Mouse (Mus musculus) R1 (cell line): ENCODE results near the gene Rhoj.

Experiments used
- DNase-seq: peaks from one replicate; pipeline ENCODE4 v3.0.0-alpha.2; 2018; ENCODE audit warnings: low read depth, low spot score

Gene Rhoj

DNA sequence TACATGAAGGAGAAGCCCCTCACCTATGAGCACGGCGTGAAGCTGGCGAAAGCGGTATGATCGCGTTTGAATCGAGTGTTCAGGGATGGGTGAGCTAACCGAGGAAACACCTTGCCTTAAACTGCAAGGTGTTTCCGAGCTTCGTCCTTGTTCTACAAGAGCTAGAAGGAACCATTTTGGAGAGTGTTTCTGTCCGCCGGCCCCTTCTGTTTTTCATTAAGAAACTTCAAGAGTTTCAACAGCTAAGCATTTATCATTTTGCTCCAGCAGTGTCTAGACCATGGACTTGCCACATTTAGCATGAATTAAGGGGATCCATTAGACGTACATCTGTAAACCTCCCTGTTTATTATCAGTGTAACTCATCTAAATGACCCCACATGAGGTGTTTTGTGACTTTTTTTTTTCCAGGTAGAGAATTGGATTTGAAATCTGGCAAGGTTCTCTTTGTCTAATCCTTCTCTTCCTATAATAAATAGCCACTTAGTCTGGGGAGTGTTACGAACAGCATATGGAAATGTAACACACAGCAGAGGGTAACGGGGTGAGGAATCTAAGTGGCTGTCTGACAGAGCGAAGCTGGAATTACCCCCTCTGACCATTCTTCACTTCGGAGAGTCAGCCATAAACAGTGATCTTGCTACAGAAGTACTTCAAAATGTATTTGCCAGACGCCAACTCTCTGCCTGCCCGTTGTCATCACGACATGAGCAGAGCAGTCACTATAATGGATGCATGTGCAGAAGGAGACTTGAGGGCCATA lies 86.1 kb downstream of the Rhoj start:
- DNase-seq, result no peak

DNA sequence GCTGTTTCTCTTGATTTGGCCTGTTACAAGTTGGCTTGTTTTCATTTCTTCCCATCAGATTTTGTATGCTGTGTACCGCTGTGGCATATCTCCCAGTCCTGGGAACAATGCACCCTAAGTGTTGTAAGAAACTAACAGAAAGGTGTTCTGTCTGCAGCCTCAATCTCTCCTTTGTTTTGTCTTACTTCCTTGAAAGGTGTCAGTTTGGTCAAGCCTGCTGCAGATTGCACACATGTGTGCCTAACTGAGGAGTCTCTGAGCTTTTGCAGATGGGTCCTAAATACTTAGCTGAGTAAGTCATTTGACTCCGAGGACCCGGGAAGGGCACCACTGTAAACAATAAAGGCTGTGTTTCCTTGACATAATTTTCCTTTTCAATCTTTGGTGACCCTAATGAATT lies 88.5 kb downstream of the Rhoj start:
- DNase-seq, result no peak

DNA sequence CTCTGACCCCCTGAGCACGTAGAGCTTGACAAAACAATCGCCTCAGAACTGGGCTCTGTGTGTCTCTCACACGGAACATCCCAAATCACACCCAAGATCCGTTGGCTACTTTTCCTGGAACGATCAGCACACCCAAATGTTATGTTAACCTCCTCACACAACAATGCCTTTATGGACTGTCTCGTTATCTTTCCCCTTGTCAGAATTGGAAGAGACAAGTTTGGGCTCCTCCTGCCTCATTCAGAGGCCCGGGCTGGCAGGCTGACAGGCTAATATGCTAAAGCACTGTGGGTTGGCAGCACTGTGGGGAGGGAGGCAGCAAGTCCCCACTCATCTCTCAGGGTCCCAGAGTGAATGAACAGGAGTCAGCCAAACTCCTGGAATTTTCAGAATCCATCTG lies 89.0 kb downstream of the Rhoj start:
- no peak for DNase-seq

DNA sequence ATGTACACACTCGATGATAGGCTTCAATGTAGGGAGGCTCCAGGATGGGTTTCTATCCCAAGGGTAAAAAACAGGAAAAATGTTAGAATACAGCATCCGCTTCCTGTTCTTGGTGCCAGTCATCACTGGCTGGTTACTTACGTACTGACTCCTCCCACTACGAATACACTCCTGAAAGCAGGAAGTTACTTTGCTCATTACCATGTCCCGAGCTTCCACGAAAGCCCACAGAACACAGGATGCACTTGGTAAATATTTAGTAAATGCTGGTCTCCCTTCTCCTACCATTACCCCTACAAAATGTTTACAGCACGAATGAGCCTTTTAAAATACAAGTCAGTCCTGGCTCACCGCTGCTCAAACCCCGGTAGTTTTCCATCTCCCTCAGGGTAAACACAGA lies 104.8 kb downstream of the Rhoj start:
- DNase-seq, result peak; percentile 34

DNA sequence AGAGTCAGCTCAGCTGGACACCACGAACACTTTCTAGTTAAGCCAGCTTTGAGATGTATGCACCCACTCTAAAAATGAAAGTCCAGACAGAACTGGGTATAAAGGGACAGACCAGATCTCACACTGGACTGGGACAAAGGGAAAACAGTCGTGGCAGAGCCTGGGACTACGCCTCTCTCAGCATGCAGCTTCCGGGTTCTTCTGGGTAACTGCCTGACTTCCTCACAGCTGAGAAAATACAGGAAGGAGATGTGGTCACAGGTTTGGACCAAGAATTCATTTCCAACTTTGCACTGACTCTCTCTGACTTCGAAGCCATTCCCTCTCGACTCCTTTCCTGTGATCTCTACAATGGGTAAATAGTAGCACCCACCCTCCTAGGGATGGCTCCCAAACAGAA lies 106.9 kb downstream of the Rhoj start:
- DNase-seq, result peak; percentile 38

DNA sequence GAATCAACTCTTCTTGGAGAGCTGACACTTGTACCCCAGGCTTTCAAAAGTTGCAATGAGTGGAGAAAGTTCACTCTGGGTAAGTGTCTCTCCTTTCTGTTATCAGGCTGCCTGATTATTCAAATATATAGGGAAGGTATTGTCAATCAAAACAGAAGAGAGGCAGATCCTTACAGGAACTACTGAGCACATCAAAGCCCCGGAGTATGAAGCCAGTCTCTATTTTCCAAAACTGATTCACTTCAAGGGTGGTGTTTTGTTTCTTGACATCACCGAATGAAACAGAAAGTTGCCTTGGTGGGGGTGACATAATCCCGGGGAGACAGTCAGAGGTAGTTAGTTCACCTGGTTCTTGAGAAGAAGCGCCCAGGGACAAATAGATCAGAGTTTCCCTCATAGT lies 108.6 kb downstream of the Rhoj start, which contains the start of gene Gphb5:
Gphb5 (minus strand) TSS at position 101 of the 400 bp plus-strand sequence.
- DNase-seq, result no peak

DNA sequence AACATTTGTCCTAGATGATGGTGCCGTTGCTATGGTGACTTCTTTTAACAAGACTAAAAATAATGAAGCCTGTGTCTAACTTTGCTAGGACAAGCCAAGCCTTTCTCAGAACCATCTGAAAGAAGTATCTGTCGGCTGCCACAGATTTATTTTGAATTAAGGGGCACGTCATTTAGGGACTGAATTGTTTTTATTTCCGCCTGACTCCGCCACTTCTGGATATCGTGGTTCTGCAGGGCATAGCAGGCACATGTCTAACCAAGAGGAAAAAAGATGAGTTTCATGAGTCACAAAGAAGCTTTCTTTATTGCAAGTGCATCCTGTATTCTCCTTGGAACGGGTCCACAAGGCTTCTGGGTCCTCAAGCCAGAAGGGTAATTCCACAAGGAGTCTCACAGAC lies 116.2 kb downstream of the Rhoj start:
- no peak for DNase-seq

DNA sequence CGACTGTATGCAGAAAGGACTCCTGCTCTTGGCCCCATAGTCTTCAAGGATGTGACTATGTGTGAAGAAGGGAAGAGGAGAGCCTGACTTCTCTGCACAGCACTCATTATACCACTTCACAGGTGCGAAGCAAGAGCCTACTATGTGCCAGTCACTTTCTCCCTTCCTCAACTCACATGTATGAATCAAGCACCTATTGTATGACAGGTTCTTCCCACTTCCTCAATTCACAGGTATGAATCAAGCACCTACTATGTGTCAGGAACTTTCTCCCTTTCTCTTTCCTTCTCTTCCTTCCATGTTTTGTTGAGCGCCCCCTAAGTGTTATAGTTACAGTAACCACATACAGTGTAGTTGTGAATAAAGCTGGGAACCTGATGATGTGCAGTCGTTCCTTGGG lies 116.7 kb downstream of the Rhoj start:
- DNase-seq, result no peak

DNA sequence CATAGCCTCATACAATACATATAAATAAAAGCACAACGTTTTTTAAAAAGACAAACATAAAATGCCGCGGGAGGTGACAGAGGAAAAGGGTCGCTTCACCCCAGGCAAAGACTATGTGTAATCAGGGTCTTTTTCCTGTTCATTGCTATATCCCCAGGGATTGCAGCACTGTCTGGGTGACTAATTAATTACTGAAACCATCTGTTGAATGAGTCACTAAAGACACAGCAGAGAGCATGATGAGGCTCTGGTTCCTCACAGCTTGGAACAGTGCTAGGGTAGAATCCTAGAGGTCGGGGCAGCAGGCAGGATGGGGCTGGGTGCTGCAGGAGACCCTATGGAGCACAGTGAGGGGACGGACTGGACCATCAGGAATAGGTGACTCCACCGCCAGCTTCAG lies 117.8 kb downstream of the Rhoj start:
- DNase-seq, result no peak

DNA sequence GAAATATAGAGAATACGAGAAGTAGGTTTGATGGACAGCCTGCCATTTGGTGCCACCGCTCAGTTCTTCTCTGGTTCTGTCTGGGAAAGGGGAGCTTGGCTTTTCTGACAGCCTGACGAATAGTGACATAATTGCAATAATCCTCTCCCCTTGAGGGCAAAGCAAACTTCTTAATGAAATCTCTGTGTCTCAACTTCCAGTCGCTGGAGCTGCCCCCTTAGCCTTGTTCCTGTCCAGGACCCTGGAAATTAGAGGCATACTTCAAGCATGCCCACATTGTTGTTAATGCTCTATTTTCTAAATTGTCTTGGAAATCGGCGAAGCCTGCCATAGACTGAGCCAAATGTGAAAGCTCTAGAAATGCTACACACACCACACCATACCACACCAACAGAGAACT lies 120.6 kb downstream of the Rhoj start:
- no peak for DNase-seq

DNA sequence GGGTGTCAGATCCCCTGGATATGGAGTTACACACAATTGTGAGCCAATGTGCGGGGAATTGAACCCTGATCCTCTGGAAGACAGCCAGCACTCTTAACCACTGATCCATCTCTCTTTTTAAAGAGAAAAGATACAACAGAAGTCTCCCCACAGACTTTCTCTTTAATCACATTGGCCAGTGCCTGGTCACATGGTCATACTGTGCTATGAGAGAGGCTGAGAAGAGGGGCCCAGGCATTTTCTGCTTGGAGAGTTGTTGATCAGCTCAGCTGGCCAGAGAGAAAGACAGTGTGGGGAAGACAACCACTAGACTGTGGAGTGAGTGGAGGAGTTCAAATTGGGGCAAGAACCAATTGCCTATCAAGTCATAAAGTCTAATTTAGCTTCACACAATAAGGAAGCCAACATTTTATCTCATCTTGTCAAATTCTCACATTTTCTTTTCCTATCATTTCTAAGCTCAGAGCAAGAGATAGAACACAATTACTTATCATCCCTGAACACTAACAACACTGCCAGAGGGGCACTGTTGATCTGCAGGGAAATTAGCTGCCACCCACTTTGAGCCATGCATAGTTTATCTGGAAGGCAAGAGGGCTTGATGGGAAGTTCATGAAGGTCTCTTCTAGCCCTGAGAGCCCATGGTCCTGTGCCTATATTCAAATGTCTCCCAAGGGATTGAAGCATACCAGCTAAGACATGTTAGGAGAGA lies 121.7 kb downstream of the Rhoj start:
- DNase-seq, result no peak

DNA sequence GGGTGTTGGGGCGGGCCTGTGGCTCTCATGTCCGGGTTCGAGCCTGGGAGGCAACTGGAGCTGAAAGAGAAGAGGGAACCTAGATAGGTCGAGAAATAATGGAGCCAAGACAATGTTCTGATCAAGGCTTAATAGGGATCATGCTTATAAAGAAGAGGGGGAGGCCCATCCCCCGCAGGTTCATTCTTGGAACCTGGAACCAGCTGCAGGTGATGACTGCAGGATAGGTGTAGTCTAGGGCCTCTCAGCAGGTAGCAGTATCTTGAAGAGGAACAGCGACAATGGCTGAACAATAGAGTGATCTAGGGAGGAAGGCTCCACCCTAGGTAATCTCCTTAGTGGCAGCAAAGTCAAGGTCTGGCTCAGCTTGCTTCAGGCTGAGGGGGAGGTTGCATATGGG lies 124.3 kb downstream of the Rhoj start:
- DNase-seq, result peak; percentile 90

DNA sequence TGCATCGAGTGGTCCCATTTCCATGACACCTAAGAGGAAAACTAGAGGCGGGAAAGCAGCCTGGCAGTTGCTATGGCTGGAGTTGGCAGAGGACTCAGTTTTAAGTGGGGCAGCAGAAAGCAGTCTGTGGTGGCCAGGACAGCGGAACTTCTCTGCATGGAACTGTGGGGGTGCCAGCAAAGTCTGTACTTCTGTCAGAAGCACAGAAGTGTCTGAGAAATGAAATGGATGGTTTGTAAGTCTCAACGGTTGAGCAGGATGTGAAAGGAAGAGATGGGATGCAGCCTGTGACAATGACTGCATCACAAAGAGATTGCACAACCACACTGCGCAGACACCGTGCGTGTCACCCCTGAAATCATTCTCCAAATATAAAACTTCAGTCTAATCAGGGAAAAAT lies 138.1 kb downstream of the Rhoj start:
- no peak for DNase-seq

DNA sequence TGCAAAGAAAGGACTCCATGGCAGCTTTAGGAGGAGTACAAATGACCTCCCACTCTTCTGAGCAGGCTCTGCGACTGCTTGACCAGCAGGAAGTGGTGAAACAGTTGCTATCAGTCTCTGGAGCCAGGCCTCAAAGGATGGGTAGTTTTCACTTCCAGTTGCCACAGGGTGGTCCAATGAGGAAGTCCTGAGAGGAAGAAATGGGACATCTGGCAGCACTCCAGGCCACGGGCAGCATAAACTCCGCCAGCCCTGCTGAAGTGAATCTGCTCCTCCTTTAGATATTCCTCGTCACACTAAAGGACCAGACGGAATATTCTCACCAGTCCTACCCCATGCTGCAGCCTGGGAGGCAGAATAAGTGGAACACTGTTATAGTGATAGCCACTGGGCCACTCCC lies 140.8 kb downstream of the Rhoj start:
- DNase-seq, result no peak

DNA sequence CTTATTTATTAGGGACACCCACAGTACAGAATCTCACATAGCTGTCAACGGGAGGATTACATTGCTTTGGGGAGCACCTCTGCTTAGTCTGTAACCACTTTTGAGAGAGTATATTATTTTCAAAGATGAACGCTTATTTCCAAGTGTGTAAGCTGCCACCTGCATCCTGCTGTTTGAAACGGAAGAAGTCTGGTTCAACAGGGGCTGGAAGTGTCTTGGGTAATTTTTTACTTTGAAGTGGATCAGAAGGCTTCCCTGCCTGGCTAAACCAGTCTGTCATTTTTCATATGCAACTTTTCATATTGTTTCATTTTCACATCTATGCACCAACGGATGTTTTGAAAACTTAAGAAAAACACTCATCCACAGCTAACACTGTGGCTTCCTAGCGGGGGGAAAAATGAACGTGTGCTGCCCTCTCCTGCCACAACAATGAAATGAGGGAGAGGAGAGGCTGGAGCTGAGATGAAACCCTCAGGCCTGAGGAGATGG lies 141.4 kb downstream of the Rhoj start:
- DNase-seq, result no peak

DNA sequence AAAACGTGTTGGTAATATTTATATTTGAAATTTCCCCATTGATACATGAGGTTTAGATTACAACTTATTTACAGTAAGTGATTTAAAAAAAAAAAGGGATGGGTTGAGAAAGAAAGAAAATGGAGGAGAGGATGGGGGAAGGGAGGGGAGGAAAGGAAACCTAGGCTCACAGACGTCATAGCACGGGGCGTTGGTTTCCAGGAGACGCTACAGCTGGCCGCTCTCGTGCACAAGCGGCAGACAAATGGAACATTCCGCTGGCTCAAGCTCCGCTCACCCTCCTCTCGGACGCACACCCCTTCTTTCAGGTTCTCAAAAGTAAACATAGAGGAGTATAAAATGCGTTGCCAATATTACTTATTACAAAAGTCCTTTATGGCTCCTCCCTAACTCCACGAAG lies 141.9 kb downstream of the Rhoj start:
- peak; percentile 37 for DNase-seq

DNA sequence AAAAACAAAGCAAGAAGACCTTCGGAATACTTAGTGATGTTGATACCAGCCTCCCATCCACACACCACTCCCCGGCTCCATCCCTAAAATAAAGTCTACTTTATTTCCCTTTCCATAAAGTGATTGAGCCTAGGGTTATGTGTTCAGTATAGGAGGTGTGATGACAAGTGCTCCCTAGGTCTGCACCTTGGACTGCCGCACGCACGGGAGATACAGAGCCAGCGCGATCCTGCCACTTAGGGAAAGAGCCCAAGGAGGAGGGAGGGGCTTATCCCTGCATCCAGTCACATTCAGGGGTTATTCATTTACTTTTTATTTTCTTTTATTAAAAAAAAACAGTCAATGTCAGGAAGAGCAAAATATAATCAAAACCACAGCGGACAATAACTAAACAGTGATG lies 142.5 kb downstream of the Rhoj start:
- DNase-seq, result no peak
